Mouse (Mus musculus): Measurements from ENCODE around the gene Shisa3. TPM values are rescaled to one million over a fixed set of nuclear protein-coding genes. Genes with fewer than 3 reads are reported as not detected.

Gene Shisa3
- total RNA-seq, 1 experiment from 2014 or later, result 0.59 TPM

GRCm38 (mm10) chr5:67633138-67633782 lies 25.6 kb downstream of the Shisa3 start:
- DNase-seq, result no peak

- no peak for DNase-seq
These were observed 26.2 kb downstream of the Shisa3 start for GRCm38 (mm10) chr5:67633831-67634268.

DNA sequence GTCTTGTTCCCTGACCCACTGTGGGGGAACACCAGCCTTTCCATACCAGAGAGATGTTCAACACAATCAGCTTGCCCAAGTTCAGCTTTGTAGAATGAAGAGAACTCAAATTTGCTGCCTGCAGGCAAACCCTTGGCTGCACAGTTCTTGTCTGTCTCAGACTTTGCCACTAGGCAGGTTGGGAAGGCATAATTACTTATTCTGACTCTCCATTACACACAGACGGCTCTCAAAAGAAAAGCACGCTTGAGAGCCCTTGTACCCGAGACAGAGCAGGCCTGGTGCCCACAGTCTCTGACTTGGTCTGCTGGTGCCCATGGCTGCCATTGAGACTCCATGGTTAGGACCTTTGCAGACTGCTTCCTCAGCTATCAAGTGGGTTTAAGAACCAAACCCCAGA lies 26.7 kb downstream of the Shisa3 start:
- DNase-seq, result no peak

GRCm38 (mm10) chr5:67640596-67641312 lies 33.1 kb downstream of the Shisa3 start:
- no peak for DNase-seq

DNA sequence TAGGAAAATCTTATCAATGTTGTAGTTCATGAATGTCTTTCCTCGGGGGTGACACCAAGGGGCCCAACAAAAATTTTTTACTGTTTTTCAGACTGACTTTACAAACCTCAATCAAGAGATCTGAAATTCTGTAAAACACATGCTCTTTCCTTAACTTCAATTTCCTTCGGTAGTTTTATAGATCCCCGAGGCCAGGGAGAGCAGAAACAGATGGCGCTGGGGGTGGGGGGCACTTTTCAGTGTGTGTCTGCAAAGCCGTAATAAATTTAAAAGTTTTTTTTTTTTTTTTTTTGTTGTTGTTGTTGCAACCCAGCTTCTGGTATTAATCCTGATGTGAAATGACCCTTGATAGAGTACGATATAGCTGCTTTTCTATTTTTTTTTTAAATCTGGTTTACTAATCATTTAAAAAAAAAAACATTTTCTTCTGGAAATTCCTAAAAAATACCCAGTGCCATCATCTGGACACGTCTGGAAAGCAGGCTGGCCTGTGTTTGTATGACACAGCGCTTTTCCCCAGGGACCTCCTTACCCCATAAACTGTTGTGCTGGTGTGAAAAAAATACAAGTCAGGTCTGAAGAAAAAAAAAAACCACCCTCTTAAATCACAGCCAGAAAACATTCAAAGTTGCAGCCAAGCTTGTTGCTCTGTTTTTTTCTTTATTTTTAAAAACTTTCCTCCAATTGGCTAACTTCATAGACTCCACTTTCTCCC lies 33.9 kb downstream of the Shisa3 start:
- DNase-seq, result no peak

- DNase-seq, result no peak
These were observed 36.0 kb downstream of the Shisa3 start for GRCm38 (mm10) chr5:67643537-67644255.

GRCm38 (mm10) chr5:67646756-67647529 lies 39.3 kb downstream of the Shisa3 start:
- no peak for DNase-seq

DNA sequence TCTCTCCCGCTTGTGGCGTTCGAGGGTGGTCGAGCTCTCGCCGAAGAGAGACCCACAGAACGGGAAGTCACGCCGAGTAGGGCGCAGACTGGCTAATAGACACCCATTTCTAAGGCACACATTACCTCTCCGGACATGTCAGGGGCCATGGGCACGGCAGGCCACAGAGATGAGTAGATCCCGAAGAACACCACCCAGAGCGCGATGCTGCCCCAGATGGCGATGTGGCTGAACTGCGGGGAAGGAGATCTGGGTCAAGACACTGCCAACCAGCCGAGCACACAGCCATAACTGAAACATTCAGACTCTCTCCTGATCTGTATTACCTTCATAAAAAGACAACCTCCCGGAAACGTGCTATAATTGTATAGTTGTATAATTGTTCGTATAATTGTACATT lies 39.9 kb downstream of the Shisa3 start:
- DNase-seq, result peak; percentile 37

- no peak for DNase-seq
These were observed 41.5 kb downstream of the Shisa3 start for GRCm38 (mm10) chr5:67649156-67649555.

DNA sequence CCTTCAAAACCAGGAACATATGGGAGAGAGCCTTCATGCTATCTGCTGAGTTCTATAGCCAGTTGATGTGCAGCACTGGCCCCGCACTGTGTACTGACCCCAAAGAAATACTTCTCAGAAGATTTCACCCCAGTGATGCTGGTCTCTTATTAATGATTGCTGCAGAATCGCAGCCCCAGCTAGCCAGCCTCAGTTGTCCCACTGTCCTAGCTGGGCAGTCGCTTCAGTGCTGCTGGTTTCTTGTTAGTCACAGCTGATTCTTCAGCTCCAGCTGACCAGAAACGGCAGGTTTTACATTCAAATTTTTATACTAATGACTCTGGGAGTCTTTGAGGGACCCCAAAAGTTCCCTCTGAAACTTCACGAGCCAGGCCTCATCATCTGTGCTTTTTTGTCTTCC lies 42.3 kb downstream of the Shisa3 start:
- DNase-seq, result no peak

DNA sequence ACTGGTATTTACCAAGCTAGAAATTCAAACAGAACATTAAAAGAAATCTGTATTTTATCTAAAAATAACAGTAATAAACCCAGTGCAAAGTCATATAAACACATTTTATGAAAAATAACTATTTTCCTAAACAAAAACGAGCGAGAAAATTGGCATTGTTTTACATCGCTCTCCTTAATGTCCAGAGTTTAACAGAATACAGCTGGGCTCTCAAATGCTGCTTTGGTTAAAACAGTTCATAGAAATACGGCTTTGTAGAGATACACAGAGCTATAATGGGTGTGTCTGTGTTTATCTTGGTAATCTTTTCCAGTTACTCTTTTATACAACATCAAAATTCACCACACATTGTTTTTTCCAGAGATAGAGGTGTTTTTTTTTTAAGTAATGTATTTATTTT lies 44.8 kb downstream of the Shisa3 start:
- no peak for DNase-seq

DNA sequence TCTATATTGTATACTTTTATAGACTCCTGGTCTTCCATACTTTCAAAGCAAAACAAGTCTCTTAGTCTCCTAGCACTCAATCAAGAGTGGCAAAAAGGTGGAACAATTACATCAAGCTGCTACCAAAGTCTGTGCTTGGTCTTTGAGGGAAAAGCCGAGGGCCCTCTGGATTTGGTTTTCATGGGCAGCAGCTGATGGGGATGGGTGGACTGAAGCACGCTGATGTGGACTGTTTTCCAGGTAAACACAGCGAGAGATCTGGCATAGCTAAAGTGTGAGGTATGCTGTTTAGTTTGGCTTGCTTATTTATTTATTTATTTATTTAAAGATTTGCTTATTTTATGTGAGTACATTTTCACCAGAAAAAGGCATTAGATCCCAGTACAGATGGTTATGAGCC lies 45.9 kb downstream of the Shisa3 start:
- DNase-seq, result no peak

GRCm38 (mm10) chr5:67654572-67654971 lies 46.9 kb downstream of the Shisa3 start:
- no peak for DNase-seq

DNA sequence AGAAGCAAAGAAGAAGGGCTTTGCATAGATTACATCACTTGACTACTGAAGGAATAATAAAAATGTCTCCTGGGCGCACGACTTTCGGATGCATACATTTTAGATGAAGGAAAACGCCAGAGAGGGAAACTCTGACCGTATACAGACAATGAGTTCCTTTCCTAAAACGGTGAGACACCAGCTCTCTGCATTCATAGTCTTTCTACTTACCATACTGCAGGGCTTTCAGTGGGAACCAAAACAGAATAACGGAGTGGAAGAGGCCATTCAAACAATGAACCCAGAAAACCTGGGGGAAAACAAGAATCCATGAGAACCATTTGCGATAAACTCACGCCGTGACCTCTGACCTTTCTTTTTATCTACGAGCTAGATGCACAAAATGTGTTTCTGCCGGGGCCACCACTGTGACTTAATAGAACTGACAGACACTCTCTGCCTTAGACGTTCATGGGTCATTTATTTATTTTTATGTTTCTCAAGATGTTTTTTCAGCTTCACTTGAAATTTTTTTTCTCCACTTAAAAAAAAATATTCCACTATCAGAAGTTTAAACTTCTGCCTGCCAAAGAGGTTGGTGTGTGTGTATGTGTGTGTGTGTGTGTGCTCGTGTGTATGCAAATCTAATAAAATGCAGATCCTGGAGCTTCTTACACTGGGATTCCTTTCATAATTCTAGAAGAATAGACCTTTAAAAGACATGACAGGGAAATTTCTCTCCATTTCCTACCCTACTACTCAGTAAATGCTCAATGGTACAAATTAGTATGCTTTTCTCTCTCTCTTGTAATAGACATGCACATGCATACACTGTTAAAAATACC lies 48.2 kb downstream of the Shisa3 start:
- DNase-seq, result no peak

DNA sequence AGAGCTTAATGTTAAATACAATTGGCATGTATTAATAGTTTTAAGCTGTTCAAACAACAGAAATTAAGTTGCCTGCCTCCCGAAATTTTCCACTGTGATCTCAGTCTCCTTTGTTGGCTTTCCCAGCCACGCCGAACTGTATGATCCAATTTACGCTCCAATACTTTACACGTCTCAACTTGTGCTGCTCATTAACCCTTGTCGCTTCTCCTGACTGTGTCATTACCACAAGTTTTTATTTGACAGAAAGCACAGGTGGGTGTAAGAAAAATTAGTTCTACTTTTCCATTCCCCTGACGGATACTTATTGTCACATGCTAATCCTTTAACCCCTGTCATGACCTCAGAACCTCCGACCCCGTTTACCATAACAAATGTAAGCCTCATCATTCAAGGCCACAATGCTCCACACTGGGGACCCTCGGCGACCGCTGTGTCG lies 49.2 kb downstream of the Shisa3 start:
- DNase-seq, result no peak

DNA sequence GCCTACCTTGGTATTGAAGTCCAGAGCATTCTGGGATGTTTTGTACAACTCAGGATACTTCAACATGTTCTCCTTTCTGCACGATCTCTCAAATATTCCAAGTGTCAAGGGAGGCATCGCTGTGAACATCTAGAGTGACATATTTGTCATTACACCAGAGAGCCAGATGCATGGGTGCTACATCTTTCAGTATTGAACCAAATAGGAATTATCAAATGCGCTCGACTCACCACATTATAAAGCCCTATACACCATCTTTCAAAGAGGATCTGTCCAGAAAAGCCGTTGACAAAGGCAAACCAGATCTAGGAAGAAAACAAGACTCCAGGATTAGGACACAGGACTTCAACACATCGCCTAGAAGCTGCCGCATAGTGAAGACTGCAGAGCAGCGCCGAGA lies 52.2 kb downstream of the Shisa3 start:
- no peak for DNase-seq

- no peak for DNase-seq
These were observed 55.0 kb downstream of the Shisa3 start for GRCm38 (mm10) chr5:67662715-67663114.

- peak; percentile 35 for DNase-seq
These were observed 61.8 kb downstream of the Shisa3 start for GRCm38 (mm10) chr5:67669436-67669896.

- DNase-seq, result no peak
These were observed 62.5 kb downstream of the Shisa3 start for GRCm38 (mm10) chr5:67670158-67670557.

GRCm38 (mm10) chr5:67673008-67673407 lies 65.3 kb downstream of the Shisa3 start:
- no peak for DNase-seq

All from adrenal gland, postnatal 14 days (tissue).